ENCODE assay signal across 8 mouse cellular contexts in the genomic region with DNA sequence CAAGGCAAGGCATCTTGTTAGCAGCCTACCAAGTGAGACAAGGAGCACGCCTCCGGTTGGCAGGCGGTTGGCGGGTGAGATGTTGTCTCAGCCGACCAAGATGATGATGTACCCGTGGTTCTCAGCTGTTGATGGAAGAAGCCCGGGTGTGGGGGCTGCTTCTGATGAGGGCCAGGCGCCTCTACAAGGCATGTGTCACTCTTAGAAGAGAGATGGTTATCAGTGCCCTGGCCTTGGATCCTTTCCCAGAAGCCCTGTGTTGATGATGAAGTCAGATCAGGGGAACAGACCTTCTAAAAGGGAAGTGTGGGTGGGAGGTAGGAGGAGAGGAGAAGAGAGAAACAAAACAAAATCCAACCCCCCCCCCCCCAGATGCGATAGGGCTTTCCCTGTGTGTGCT. TPM values are rescaled to one million over a fixed set of nuclear protein-coding genes. Genes with fewer than 3 reads are reported as not detected.
DNase-seq lines count a peak whose midpoint lies in the region; ATAC-seq and TF ChIP-seq lines count a peak whose summit lies in the region.

No protein-coding gene starts in this region.

- ATAC-seq in embryonic facial prominence, embryonic 13.5 days (ENCODE audit: insufficient number of reproducible peaks, insufficient read depth, low FRiP score, low TSS enrichment, low read depth), result no peak
- peak; percentile 70 for ATAC-seq in inflammation-experienced regulatory T-cells, adult 6 months
- peak; percentile 38 for ATAC-seq in liver, embryonic 12.5 days
- no peak for ATAC-seq in midbrain, embryonic 11.5 days (ENCODE audit: low FRiP score)

- no peaks in the 10 kb centered on the region for H3K9me3 ChIP-seq in embryonic facial prominence, embryonic 13.5 days
- H3K9me3 ChIP-seq in liver, embryonic 12.5 days (replicated peaks), result no peaks in the 10 kb centered on the region; the same call in 1 of the 2 replicates
- no peaks in the 10 kb centered on the region for H3K9me3 ChIP-seq in midbrain, embryonic 11.5 days (ENCODE audit: control insufficient read depth, low read length)
- H3K9me3 ChIP-seq in limb, embryonic 10.5 days (replicated peaks), result no peaks in the 10 kb centered on the region

- TF ChIP-seq CTCF in kidney, adult 2 months (conservative IDR thresholded peaks at IDR 0.05; ENCODE audit: insufficient read depth, insufficient read length, low read depth, low read length), result no peak

- no peak for TF ChIP-seq POLR2A in kidney, adult 2 months (IDR thresholded peaks at IDR 0.05; ENCODE audit: low read depth, low read length)

- H3K9ac ChIP-seq in embryonic facial prominence, embryonic 13.5 days, result no peak overlapping the region
- H3K9ac ChIP-seq in liver, embryonic 12.5 days, result peak overlapping the region; percentile 37; the same call in 1 of the 2 replicates
- H3K9ac ChIP-seq in midbrain, embryonic 11.5 days (ENCODE audit: low read length), result no peak overlapping the region

- no peaks in the 10 kb centered on the region for H3K36me3 ChIP-seq in kidney, adult 2 months (ENCODE audit: control insufficient read depth, insufficient read depth, low read length)
- peaks cover 11% of the 10 kb centered on the region; the same call in 1 of the 2 replicates for H3K36me3 ChIP-seq in embryonic facial prominence, embryonic 13.5 days
- peaks cover 25% of the 10 kb centered on the region for H3K36me3 ChIP-seq in liver, embryonic 12.5 days
- no peaks in the 10 kb centered on the region for H3K36me3 ChIP-seq in midbrain, embryonic 11.5 days (ENCODE audit: control insufficient read depth, insufficient read depth, low read length)
- H3K36me3 ChIP-seq in limb, embryonic 10.5 days, result peaks cover 6% of the 10 kb centered on the region; the same call in 1 of the 2 replicates

- no peaks in the 10 kb centered on the region for H3K27me3 ChIP-seq in kidney, adult 2 months (replicated peaks; ENCODE audit: control insufficient read depth, insufficient read depth, low read length)
- no peaks in the 10 kb centered on the region for H3K27me3 ChIP-seq in embryonic facial prominence, embryonic 13.5 days
- H3K27me3 ChIP-seq in liver, embryonic 12.5 days (replicated peaks), result no peaks in the 10 kb centered on the region
- no peaks in the 10 kb centered on the region for H3K27me3 ChIP-seq in midbrain, embryonic 11.5 days (ENCODE audit: control insufficient read depth, insufficient read depth, low read length)
- H3K27me3 ChIP-seq in limb, embryonic 10.5 days (ENCODE audit: low read depth, poor library complexity, severe bottlenecking), result no peaks in the 10 kb centered on the region

- no peaks in the 10 kb centered on the region for H3K4me1 ChIP-seq in kidney, adult 2 months (ENCODE audit: control insufficient read depth, insufficient read depth, low read length)
- peaks cover 35% of the 10 kb centered on the region for H3K4me1 ChIP-seq in embryonic facial prominence, embryonic 13.5 days
- peaks cover 98% of the 10 kb centered on the region for H3K4me1 ChIP-seq in liver, embryonic 12.5 days
- no peaks in the 10 kb centered on the region for H3K4me1 ChIP-seq in midbrain, embryonic 11.5 days (ENCODE audit: control insufficient read depth, insufficient read depth, low read length)
- H3K4me1 ChIP-seq in limb, embryonic 10.5 days, result 0 out of 2 replicates have a peak, but pooled peaks cover 4% of the 10 kb centered on the region

- WGBS in kidney, adult 2 months, result 48% methylated on average over 9 of the region's 9 CpGs
- WGBS in embryonic facial prominence, embryonic 13.5 days, result 73% methylated on average over 9 of the region's 9 CpGs
- WGBS in liver, embryonic 12.5 days (ENCODE audit: insufficient replicate concordance), result 14% methylated on average over 9 of the region's 9 CpGs
- WGBS in midbrain, embryonic 11.5 days, result 82% methylated on average over 9 of the region's 9 CpGs
- 76% methylated on average over 9 of the region's 9 CpGs for WGBS in limb, embryonic 10.5 days

- H3K27ac ChIP-seq in kidney, adult 2 months (ENCODE audit: insufficient read depth, low read depth, low read length), result no peak overlapping the region
- H3K27ac ChIP-seq in embryonic facial prominence, embryonic 13.5 days, result 0 out of 2 replicates have a peak overlapping the region, but pooled peaks have one; percentile 11
- H3K27ac ChIP-seq in liver, embryonic 12.5 days, result peak overlapping the region; percentile 61
- H3K27ac ChIP-seq in midbrain, embryonic 11.5 days (ENCODE audit: low read depth, low read length), result no peak overlapping the region
- no peak overlapping the region for H3K27ac ChIP-seq in limb, embryonic 10.5 days

- no peak overlapping the region for H3K4me2 ChIP-seq in embryonic facial prominence, embryonic 13.5 days
- peak overlapping the region; percentile 47 for H3K4me2 ChIP-seq in liver, embryonic 12.5 days
- H3K4me2 ChIP-seq in midbrain, embryonic 11.5 days, result no peak overlapping the region

- H3K4me3 ChIP-seq in kidney, adult 2 months (ENCODE audit: insufficient read depth, low read depth, low read length), result no peak overlapping the region
- H3K4me3 ChIP-seq in embryonic facial prominence, embryonic 13.5 days, result no peak overlapping the region
- H3K4me3 ChIP-seq in liver, embryonic 12.5 days, result no peak overlapping the region
- H3K4me3 ChIP-seq in midbrain, embryonic 11.5 days (ENCODE audit: low read depth, low read length), result no peak overlapping the region
- no peak overlapping the region for H3K4me3 ChIP-seq in limb, embryonic 10.5 days

- peak; percentile 33 for DNase-seq in kidney, adult 2 months
- no peak for DNase-seq in kidney, adult 11 months
- peak; percentile 77 to 78 for DNase-seq in right cerebral cortex, adult 2 months (ENCODE audit: low spot score in 2 of 2)
- no peak for DNase-seq in midbrain, embryonic 11.5 days (ENCODE audit: low spot score, missing footprints)
- DNase-seq in limb, embryonic 10.5 days (ENCODE audit: low spot score), result no peak

RNA-seq across cellular contexts. Expression of gene Chst11, which starts 19.1 kb away (rescaled TPM):
- 8.0 and 9.2 TPM in 2 replicates for polyA plus RNA-seq in kidney, adult 2 months (2012; rRNA removed)
- 2.6 and 3.6 TPM in 2 replicates for polyA plus RNA-seq in embryonic facial prominence, embryonic 13.5 days (2015; fragmentation: Nextera tagmentation; extraction: Ambion mirVana)
- 1 to 10 TPM in 1 of 3 experiments, under 1 TPM in 2; 0.84 to 4.5 (median 0.85) TPM for polyA plus RNA-seq in inflammation-experienced regulatory T-cells, adult 6 months (2017; shearing (Covaris generic))
- 1.9 TPM in 2 replicates for polyA plus RNA-seq in liver, embryonic 12.5 days (2016; fragmentation: Nextera tagmentation; extraction: Ambion mirVana)
- polyA plus RNA-seq in midbrain, embryonic 11.5 days (2014; fragmentation: Nextera tagmentation; extraction: Ambion mirVana), result 1.6 and 1.8 TPM in 2 replicates
- polyA plus RNA-seq in limb, embryonic 10.5 days (2016; fragmentation: Nextera tagmentation; extraction: Ambion mirVana), result 1.2 and 1.5 TPM in 2 replicates

Comparison
In these comparisons a context has a peak if more than half of its experiments do, and no peak if none do; other contexts are left out.
1. DNase-seq: peak in kidney, adult 2 months (single experiment) and right cerebral cortex, adult 2 months (2 of 2); none in kidney, adult 11 months (single experiment), midbrain, embryonic 11.5 days (single experiment) and limb, embryonic 10.5 days (single experiment).
2. H3K27ac ChIP-seq: peak in embryonic facial prominence, embryonic 13.5 days (single experiment) and liver, embryonic 12.5 days (single experiment); none in kidney, adult 2 months (single experiment), midbrain, embryonic 11.5 days (single experiment) and limb, embryonic 10.5 days (single experiment).
3. ATAC-seq: peak in inflammation-experienced regulatory T-cells, adult 6 months (single experiment) and liver, embryonic 12.5 days (single experiment); none in embryonic facial prominence, embryonic 13.5 days (single experiment) and midbrain, embryonic 11.5 days (single experiment).